Mouse (Mus musculus) neural tube, embryonic 15.5 days (tissue): ENCODE measurements around the gene 2310057M21Rik. TPM values are rescaled to one million over a fixed set of nuclear protein-coding genes. Genes with fewer than 3 reads are reported as not detected.
"Not testable (repeated sequence)": the region's sequence is repeated elsewhere in the genome, so short reads cannot be mapped to it uniquely, and the experiment has no call there.

Source experiments
- ATAC-seq: fragments of 200-750 bp; cut with Nextera tagmentation; 2 replicates; pipeline ENCODE4 v1.8.0; 2017; ENCODE audit warnings: mild to moderate bottlenecking, moderate TSS enrichment, moderate library complexity; ENCODE audit not compliant: low FRiP score
- H3K27ac ChIP-seq: fragments of 300-500 bp; sonication (generic); replicated peaks from 2 replicates; pipeline ENCODE4 v1.5.1; 2015; ENCODE audit warnings: mild to moderate bottlenecking, inconsistent platforms
- H3K27me3 ChIP-seq: fragments of 300-500 bp; sonication (generic); replicated peaks from 2 replicates; pipeline ENCODE4 v1.6.1; 2015; ENCODE audit warnings: inconsistent platforms
- H3K36me3 ChIP-seq: fragments of 300-500 bp; sonication (generic); 2 replicates; pipeline ENCODE4 v1.6.1; 2015; ENCODE audit warnings: inconsistent platforms
- H3K4me1 ChIP-seq: fragments of 300-500 bp; sonication (generic); 2 replicates; pipeline ENCODE4 v1.6.1; 2015; ENCODE audit warnings: inconsistent platforms
- H3K4me2 ChIP-seq: fragments of 300-500 bp; sonication (generic); 2 replicates; pipeline ENCODE4 v1.6.1; 2015; ENCODE audit warnings: inconsistent platforms, mild to moderate bottlenecking, moderate library complexity
- H3K4me3 ChIP-seq: fragments of 300-500 bp; sonication (generic); replicated peaks from 2 replicates; pipeline ENCODE4 v1.5.1; 2015; ENCODE audit warnings: mild to moderate bottlenecking, inconsistent platforms
- H3K9ac ChIP-seq: fragments of 300-500 bp; sonication (generic); replicated peaks from 2 replicates; pipeline ENCODE4 v1.6.1; 2015; ENCODE audit warnings: mild to moderate bottlenecking, inconsistent platforms
- H3K9me3 ChIP-seq: fragments of 300-500 bp; sonication (generic); replicated peaks from 2 replicates; pipeline ENCODE4 v1.6.1; 2016; ENCODE audit warnings: inconsistent platforms
- WGBS: fragments of 180-500 bp; shearing (Covaris S2); methylation state at CpG from one replicate; pipeline ENCODE4 v1.1.7; 2015; ENCODE audit warnings: mixed read lengths; 5-methylcytosine and 5-hydroxymethylcytosine counted together
- polyA plus RNA-seq: library from polyadenylated mRNA; unstranded; fragments of >200 nt; fragmentation: Nextera tagmentation; extraction: Ambion mirVana; gene quantifications from 2 replicates; pipeline ENCODE4 v1.2.1, GENCODE M21; 2015

The 2310057M21Rik gene
- polyA plus RNA-seq = 29.0 and 31.1 TPM in 2 replicates

- peaks cover 17% of the 10 kb centered on the region for H3K4me1 ChIP-seq
- peak within 1 kb of the TSS; percentile 84 for H3K4me3 ChIP-seq
- no peaks in the 10 kb centered on the region for H3K27me3 ChIP-seq
- H3K9ac ChIP-seq = peak within 1 kb of the TSS; percentile 83
- H3K27ac ChIP-seq = peak within 1 kb of the TSS; percentile 89
- ATAC-seq = peak; percentile 97
- no peaks in the 10 kb centered on the region for H3K9me3 ChIP-seq
- peaks cover 13% of the 10 kb centered on the region for H3K36me3 ChIP-seq
- WGBS = under 1% methylated on average over 55 of the region's 55 CpGs
- H3K4me2 ChIP-seq = peak within 1 kb of the TSS; percentile 96
These were observed at the start of gene 2310057M21Rik for GRCm38 (mm10) chr7:131362615-131363300. 2310057M21Rik (minus strand) TSS chr7:131362759.

DNA sequence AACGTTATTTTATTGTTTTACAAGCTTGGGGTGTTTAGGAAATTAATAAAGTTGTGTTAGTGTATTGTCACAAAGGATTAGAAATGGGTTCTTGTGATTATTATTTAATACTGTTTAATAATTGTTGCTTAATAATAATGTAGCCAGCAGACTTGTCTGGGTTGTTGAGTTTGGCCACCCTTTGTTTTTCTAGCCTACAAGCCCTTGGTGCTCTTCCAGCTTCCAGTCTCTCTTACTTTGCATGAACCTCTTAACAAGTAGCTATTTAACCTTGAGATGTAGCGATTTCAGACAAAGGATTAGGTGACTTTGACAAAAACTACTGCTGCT lies 49.3 kb upstream of the 2310057M21Rik start:
- peaks cover 47% of the 10 kb centered on the region for H3K4me1 ChIP-seq
- H3K27ac ChIP-seq = no peak overlapping the region
- peak overlapping the region; percentile 98 for H3K4me3 ChIP-seq
- H3K4me2 ChIP-seq = peak overlapping the region; percentile 79
- H3K9ac ChIP-seq = no peak overlapping the region
- H3K36me3 ChIP-seq = no peaks in the 10 kb centered on the region
- 36% methylated on average over 2 of the region's 2 CpGs for WGBS
- ATAC-seq = no peak
- H3K9me3 ChIP-seq = no peaks in the 10 kb centered on the region
- H3K27me3 ChIP-seq = no peaks in the 10 kb centered on the region

GRCm38 (mm10) chr7:131411221-131411940 lies 48.8 kb upstream of the 2310057M21Rik start:
- WGBS = 20% methylated on average over 10 of the region's 10 CpGs
- peak overlapping the region; percentile 79 for H3K27ac ChIP-seq

GRCm38 (mm10) chr7:131410416-131411058 lies 48.0 kb upstream of the 2310057M21Rik start, which contains the start of the genes Ikzf5 and Acadsb:
Ikzf5 (minus strand) TSS chr7:131410521.
Acadsb (plus strand) TSS chr7:131410601.
- Histone ChIP-seq H3K4me2 (peak within 1 kb of the TSS; percentile 79), H3K4me3 (peak within 1 kb of the TSS; percentile 98), H3K36me3 (no peaks in the 10 kb centered on the region), H3K9me3 (no peaks in the 10 kb centered on the region), H3K27ac (peak within 1 kb of the TSS; percentile 79), H3K9ac (peak within 1 kb of the TSS; percentile 93), H3K27me3 (no peaks in the 10 kb centered on the region), H3K4me1 (peaks cover 44% of the 10 kb centered on the region)
- peak; percentile 98 for ATAC-seq
- 0% methylated on average over 42 of the region's 42 CpGs for whole genome bisulfite sequencing

More at GRCm38 (mm10) chr7:131411221-131411940, 48.8 kb upstream of the 2310057M21Rik start:
- no peaks in the 10 kb centered on the region for H3K27me3 ChIP-seq
- peak overlapping the region; percentile 79 for H3K4me2 ChIP-seq
- peaks cover 47% of the 10 kb centered on the region for H3K4me1 ChIP-seq
- ATAC-seq = no peak
- H3K9ac ChIP-seq = peak overlapping the region; percentile 93
- H3K36me3 ChIP-seq = no peaks in the 10 kb centered on the region
- peak overlapping the region; percentile 98 for H3K4me3 ChIP-seq
- no peaks in the 10 kb centered on the region for H3K9me3 ChIP-seq

DNA sequence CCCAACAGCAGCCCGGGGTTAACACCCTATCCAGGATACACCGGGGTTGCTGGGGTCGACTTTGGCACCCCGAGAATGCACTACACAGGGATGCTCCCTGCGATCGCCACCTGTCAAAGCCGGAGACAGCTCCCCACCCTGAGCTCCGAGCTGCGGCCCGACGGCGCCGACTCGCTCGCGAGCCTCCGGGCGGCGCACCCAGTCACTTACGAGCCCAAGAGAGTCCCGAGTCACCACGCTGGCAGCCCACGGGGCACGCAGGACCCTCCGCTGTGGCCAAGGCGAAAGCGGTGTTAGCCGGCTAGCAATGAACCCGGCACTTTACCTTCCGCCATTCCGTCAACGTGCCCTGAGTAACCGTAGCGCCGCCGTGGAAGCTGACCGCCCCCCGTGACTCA lies 47.4 kb upstream of the 2310057M21Rik start:
- H3K9me3 ChIP-seq = no peaks in the 10 kb centered on the region
- ATAC-seq = peak; percentile 66
- H3K36me3 ChIP-seq = no peaks in the 10 kb centered on the region
- WGBS = under 1% methylated on average over 38 of the region's 38 CpGs
- no peaks in the 10 kb centered on the region for H3K27me3 ChIP-seq
- H3K27ac ChIP-seq = peak overlapping the region; percentile 79
- H3K4me2 ChIP-seq = peak overlapping the region; percentile 79
- peaks cover 44% of the 10 kb centered on the region for H3K4me1 ChIP-seq
- peak overlapping the region; percentile 98 for H3K4me3 ChIP-seq
- peak overlapping the region; percentile 93 for H3K9ac ChIP-seq

- no peaks in the 10 kb centered on the region for H3K27me3 ChIP-seq
- peak overlapping the region; percentile 93 for H3K9ac ChIP-seq
- H3K4me1 ChIP-seq = peaks cover 44% of the 10 kb centered on the region
- H3K27ac ChIP-seq = no peak overlapping the region
- no peaks in the 10 kb centered on the region for H3K36me3 ChIP-seq
- peak overlapping the region; percentile 98 for H3K4me3 ChIP-seq
- 5% methylated on average over 16 of the region's 16 CpGs for WGBS
- H3K9me3 ChIP-seq = no peaks in the 10 kb centered on the region
- H3K4me2 ChIP-seq = peak overlapping the region; percentile 79
- 0 out of 2 replicates have a peak, but pooled peaks have one; percentile 12 for ATAC-seq
These were observed 46.9 kb upstream of the 2310057M21Rik start for GRCm38 (mm10) chr7:131409321-131409987.

DNA sequence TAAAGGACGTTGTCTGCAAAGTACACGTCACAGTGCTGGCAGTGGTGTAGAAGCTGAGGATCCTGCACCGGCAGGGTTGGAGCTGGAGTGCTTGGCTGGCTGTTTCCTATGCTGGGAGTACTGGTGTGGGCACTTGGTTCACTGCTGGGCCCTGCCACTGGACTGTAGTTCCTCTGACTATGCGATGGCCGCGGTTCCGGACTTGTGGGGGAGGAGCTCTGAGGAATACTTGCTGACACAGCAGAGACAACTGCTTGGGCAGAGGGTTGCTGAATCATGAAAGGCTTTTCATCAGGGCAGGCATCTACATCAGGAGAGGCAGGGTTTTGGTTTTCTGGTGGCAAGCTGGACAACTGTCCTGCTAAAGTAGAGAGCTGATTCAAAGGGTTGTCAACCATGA lies 29.2 kb upstream of the 2310057M21Rik start:
- not testable (repeated sequence) for H3K4me1 ChIP-seq, H3K4me2 ChIP-seq, H3K9me3 ChIP-seq, H3K9ac ChIP-seq, H3K27ac ChIP-seq, H3K4me3 ChIP-seq, H3K27me3 ChIP-seq, ATAC-seq
- peaks cover 19% of the 10 kb centered on the region for H3K36me3 ChIP-seq
- WGBS = 89% methylated on average over 7 of the region's 7 CpGs

- ATAC-seq = no peak
- WGBS = 70% methylated on average over 9 of the region's 9 CpGs
- H3K9me3 ChIP-seq = no peaks in the 10 kb centered on the region
These were observed 9.5 kb upstream of the 2310057M21Rik start for GRCm38 (mm10) chr7:131371880-131372651.

DNA sequence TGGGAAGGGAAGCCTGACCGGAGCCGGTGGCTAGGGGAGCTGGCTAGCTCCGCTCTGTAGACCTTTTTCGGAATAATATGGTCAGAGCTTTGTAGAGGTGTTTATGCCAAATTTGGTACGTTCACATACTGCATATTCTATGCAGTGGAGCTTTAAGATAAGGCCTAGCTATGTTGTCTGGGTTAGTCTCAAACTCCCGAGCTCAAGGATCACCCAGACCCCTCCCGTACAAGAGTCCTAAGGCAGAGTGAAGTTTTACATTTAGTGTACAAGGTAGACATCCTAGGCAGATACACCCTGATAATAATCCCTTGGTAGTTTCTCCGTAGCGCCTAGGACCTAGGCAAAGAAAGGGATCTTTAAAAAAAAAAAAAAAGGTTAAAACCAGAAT lies 8.9 kb upstream of the 2310057M21Rik start:
- peak overlapping the region; percentile 75 for H3K4me3 ChIP-seq
- H3K4me2 ChIP-seq = peak overlapping the region; percentile 65
- H3K4me1 ChIP-seq = peaks cover 11% of the 10 kb centered on the region
- H3K36me3 ChIP-seq = 0 out of 2 replicates have a peak, but pooled peaks cover 6% of the 10 kb centered on the region
- peak overlapping the region; percentile 94 for H3K27ac ChIP-seq
- WGBS = 7% methylated on average over 9 of the region's 9 CpGs
- no peak; the same call in none of the 2 replicates for ATAC-seq
- H3K9me3 ChIP-seq = no peaks in the 10 kb centered on the region
- H3K9ac ChIP-seq = peak overlapping the region; percentile 90
- H3K27me3 ChIP-seq = no peaks in the 10 kb centered on the region

More at GRCm38 (mm10) chr7:131371880-131372651, 9.5 kb upstream of the 2310057M21Rik start:
- Histone ChIP-seq H3K4me1 (peaks cover 11% of the 10 kb centered on the region), H3K27me3 (no peaks in the 10 kb centered on the region), H3K36me3 (0 out of 2 replicates have a peak, but pooled peaks cover 6% of the 10 kb centered on the region), H3K27ac (peak overlapping the region; percentile 94; the same call in 1 of the 2 replicates), H3K4me3 (peak overlapping the region; percentile 75), H3K9ac (peak overlapping the region; percentile 90; the same call in 1 of the 2 replicates), H3K4me2 (peak overlapping the region; percentile 65)

- 5% methylated on average over 47 of the region's 47 CpGs for WGBS
- ATAC-seq = peak; percentile 94
- Histone ChIP-seq H3K4me2 (peak within 1 kb of the TSS; percentile 65), H3K9me3 (no peaks in the 10 kb centered on the region), H3K4me3 (peak within 1 kb of the TSS; percentile 75), H3K27ac (peak within 1 kb of the TSS; percentile 94), H3K27me3 (no peaks in the 10 kb centered on the region), H3K36me3 (0 out of 2 replicates have a peak, but pooled peaks cover 6% of the 10 kb centered on the region), H3K9ac (peak within 1 kb of the TSS; percentile 90), H3K4me1 (peaks cover 11% of the 10 kb centered on the region)
These were observed 8.3 kb upstream of the 2310057M21Rik start, which contains the start of gene Pstk for GRCm38 (mm10) chr7:131370648-131371469. Pstk (plus strand) TSS chr7:131371141.
